Mouse (Mus musculus): ENCODE measurements around the gene Wdr26.

Wdr26 gene

GRCm38 (mm10) chr1:181241185-181241584, 29.4 kb upstream of the Wdr26 start:
- DNase-seq (ENCODE audit: extremely low read depth, insufficient read length, low spot score) = no peak

GRCm38 (mm10) chr1:181237332-181237731, 25.5 kb upstream of the Wdr26 start:
- no peak for DNase-seq (ENCODE audit: extremely low read depth, insufficient read length, low spot score)

GRCm38 (mm10) chr1:181234326-181235035, 22.7 kb upstream of the Wdr26 start:
- DNase-seq (ENCODE audit: extremely low read depth, insufficient read length, low spot score) = no peak

- DNase-seq (ENCODE audit: extremely low read depth, insufficient read length, low spot score) = no peak
These were observed 21.9 kb upstream of the Wdr26 start for GRCm38 (mm10) chr1:181233734-181234133.

GRCm38 (mm10) chr1:181232307-181233027, 20.7 kb upstream of the Wdr26 start:
- peak; percentile 73 for DNase-seq (ENCODE audit: extremely low read depth, insufficient read length, low spot score)

GRCm38 (mm10) chr1:181231821-181232220, 20.0 kb upstream of the Wdr26 start:
- no peak for DNase-seq (ENCODE audit: extremely low read depth, insufficient read length, low spot score)

- DNase-seq (ENCODE audit: extremely low read depth, insufficient read length, low spot score) = no peak
These were observed 19.5 kb upstream of the Wdr26 start for GRCm38 (mm10) chr1:181231262-181231661.

GRCm38 (mm10) chr1:181230731-181231148, 18.9 kb upstream of the Wdr26 start:
- DNase-seq (ENCODE audit: extremely low read depth, insufficient read length, low spot score) = peak; percentile 70

- no peak for DNase-seq (ENCODE audit: extremely low read depth, insufficient read length, low spot score)
These were observed 17.2 kb upstream of the Wdr26 start for GRCm38 (mm10) chr1:181229046-181229445.

- no peak for DNase-seq (ENCODE audit: extremely low read depth, insufficient read length, low spot score)
These were observed 16.8 kb upstream of the Wdr26 start for GRCm38 (mm10) chr1:181228591-181228990.

GRCm38 (mm10) chr1:181227804-181228203, 16.0 kb upstream of the Wdr26 start:
- no peak for DNase-seq (ENCODE audit: extremely low read depth, insufficient read length, low spot score)

GRCm38 (mm10) chr1:181226850-181227249, 15.0 kb upstream of the Wdr26 start:
- no peak for DNase-seq (ENCODE audit: extremely low read depth, insufficient read length, low spot score)

- no peak for DNase-seq (ENCODE audit: extremely low read depth, insufficient read length, low spot score)
These were observed 13.5 kb upstream of the Wdr26 start for GRCm38 (mm10) chr1:181225281-181225680.

GRCm38 (mm10) chr1:181222041-181222440, 10.2 kb upstream of the Wdr26 start:
- DNase-seq (ENCODE audit: extremely low read depth, insufficient read length, low spot score) = no peak

- no peak for DNase-seq (ENCODE audit: extremely low read depth, insufficient read length, low spot score)
These were observed 4.5 kb upstream of the Wdr26 start for GRCm38 (mm10) chr1:181216315-181216714.

- DNase-seq (ENCODE audit: extremely low read depth, insufficient read length, low spot score) = no peak
These were observed 2.7 kb upstream of the Wdr26 start for GRCm38 (mm10) chr1:181214296-181215035.

- DNase-seq (ENCODE audit: extremely low read depth, insufficient read length, low spot score) = peak; percentile 22
These were observed 340 bp downstream of the Wdr26 start for GRCm38 (mm10) chr1:181211403-181211919.

- DNase-seq (ENCODE audit: extremely low read depth, insufficient read length, low spot score) = peak; percentile 62
These were observed 999 bp downstream of the Wdr26 start for GRCm38 (mm10) chr1:181210601-181211402.

- DNase-seq (ENCODE audit: extremely low read depth, insufficient read length, low spot score) = no peak
These were observed 1.7 kb downstream of the Wdr26 start for GRCm38 (mm10) chr1:181210147-181210546.

GRCm38 (mm10) chr1:181199446-181199845, 12.4 kb downstream of the Wdr26 start:
- no peak for DNase-seq (ENCODE audit: extremely low read depth, insufficient read length, low spot score)

All from 3134 (cell line).